Mouse (Mus musculus) heart, postnatal 36 days (tissue): ENCODE measurements at regions not wholly inside any gene's neighbourhood (a gene's known extent, or its start where the extent isn't known, plus 50 kb on each side); places are given as distances from the start of the nearest gene placed in this dataset.

Experiments
- DNase-seq, 2 experiments: peaks; one replicate each; pipeline ENCODE4 v3.0.0; 2021 to 2022
- intact Hi-C: fragments of 180-260 bp; cut with DNase I; formaldehyde crosslinking; loops from one replicate; pipeline ENCODE4 v1.15.1; 2025
- microRNA-seq, 2 experiments: library from miRNA; unstranded; fragments of <30 nt; microRNA quantifications; one replicate each; pipeline ENCODE4 v1.2.0; 2021; ENCODE audit warnings: borderline number of aligned reads in 2 of 2

DNA sequence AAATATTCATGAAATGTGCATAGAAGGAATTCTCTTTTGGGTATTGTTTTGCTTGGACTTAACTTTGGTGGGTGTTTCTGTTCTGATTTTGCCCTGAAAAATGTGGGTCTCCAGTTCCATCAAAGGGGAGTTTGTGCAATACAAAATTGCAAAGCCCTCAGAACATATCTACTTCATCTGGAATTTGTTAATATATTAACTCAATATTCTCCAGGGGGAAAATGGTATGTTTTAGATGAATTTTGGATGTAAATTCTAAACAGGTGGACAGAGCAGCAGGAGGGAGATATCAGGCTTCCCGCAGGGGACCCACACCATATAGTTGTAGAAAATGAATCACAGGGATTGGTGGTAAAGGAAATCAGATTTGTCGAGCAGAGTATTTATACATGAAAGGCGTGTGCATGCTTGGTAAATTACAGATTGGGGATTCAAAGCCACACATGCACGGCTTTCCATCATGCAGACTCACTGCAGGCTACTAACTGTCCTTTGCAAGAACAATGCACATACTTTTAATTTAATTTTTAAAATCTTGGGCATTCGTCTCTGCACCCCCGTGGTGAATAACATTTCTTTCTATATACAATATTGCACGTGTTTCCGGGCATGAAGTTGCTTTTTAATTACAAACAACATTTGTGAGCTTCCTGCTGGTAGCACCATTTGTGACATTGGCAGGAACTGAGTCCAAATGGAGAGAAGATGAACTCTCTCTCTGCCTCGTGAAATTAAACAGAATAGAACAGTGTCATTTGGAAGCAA lies 104.8 kb upstream of the Adgrl4 start:
- intact Hi-C loops = loop anchor here (2.0 to 5.0 kb wide), 2 partner anchors 49 to 104 kb away; partner anchors contain the start of gene Adgrl4
- DNase-seq = no peak

DNA sequence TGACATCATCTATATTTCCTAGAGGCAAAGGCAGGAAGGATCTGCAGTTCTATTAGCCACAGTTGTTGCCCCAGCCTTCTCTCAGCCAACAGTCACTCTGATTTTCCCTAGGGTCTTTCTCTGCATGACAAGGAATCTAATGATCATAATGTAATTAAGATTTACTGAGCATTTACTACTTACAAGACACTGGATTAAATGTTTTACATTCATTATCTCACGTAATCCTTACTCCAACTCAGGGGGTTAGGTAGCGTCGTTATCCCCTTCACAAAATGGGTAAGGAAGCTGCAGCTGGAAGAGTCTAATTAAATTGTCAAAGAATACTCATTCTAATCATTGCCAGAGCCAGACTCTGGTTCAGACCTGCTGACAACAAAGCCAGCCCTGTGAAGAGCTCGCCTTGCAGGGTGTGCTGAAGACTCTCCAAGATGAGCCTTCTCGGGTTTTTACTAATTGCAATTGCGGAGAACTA lies 103.8 kb upstream of the Adgrl4 start:
- no peak for DNase-seq
- intact Hi-C loops = loop anchor here (2.0 to 5.0 kb wide), 2 partner anchors 48 to 103 kb away; partner anchors contain the start of gene Adgrl4

DNA sequence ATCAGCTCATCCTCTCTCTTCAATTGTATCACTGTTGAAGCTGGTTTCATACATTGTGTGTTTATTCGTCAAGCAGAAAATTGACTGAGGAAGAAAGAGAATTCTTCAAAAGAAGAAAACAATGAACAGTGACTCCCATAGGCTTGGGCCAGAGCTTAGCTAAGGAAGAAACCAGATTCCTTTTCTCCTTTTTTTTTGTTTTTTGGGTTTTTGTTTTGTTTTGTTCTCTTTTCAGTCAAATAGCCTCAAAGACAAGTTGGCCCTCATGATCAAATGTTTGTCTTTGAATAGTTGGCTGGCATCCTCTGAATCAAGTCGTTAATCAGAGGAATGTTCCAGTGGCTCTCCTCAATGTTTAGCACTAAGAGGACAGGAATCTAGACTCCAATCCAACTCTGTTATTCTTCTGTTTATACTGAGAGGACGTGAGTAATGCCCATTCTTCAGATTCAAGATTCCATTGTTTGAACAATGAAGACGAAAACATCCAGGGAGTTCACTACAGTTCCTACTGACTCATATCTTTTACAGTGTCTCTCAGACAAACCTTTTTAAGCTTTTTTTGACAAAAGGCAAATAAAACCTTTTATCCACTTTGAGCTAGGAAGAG lies 86.1 kb upstream of the Adgrl4 start:
- intact Hi-C loops = no loop called here
- DNase-seq = no peak

GRCm38 (mm10) chr3:151366302-151366701 lies 71.4 kb upstream of the Adgrl4 start:
- no peak for DNase-seq
- intact Hi-C loops = no loop called here

GRCm38 (mm10) chr3:151366707-151367306 lies 70.9 kb upstream of the Adgrl4 start:
- intact Hi-C loops = no loop called here
- DNase-seq = no peak

GRCm38 (mm10) chr3:151383326-151384019 lies 54.2 kb upstream of the Adgrl4 start:
- intact Hi-C loops = loop anchor here (5.0 kb wide), 2 partner anchors 51 to 54 kb away; partner anchors contain the start of gene Adgrl4
- no peak for DNase-seq

GRCm38 (mm10) chr3:151384850-151385249 lies 52.8 kb upstream of the Adgrl4 start:
- no peak for DNase-seq
- intact Hi-C loops = loop anchor here (5.0 kb wide), 2 partner anchors 52 to 53 kb away; partner anchors contain the start of gene Adgrl4

DNA sequence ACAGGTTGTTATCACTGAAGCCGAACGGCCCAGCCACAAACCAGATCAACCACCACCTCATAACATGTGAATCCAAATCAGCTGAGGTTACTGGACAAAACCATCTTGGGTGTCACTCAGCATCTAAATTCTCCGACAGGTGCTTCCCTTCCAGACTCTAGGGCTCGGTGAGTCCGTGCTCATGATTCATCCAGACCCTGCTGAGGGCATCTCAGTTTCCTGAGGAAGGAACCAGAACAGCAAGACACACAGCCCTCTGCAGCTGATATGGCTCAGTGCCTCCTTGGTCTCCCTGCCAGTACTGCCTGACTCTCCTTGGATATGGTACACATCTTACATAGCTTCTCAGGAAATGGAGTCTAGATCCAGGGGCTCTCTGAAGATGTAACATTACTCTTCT lies 51.6 kb upstream of the Adgrl4 start:
- intact Hi-C loops = no loop called here
- DNase-seq = no peak

Small RNAs in the stretch of these regions (microRNA-seq; reads per million reads assigned to microRNA genes)
- gene Mir3963 = 0 reads per million in 2 experiments
